Mouse (Mus musculus): ENCODE data around the gene Immp2l. TPM values are rescaled to one million over a fixed set of nuclear protein-coding genes. Genes with fewer than 3 reads are reported as not detected.

Immp2l gene
- polyA plus RNA-seq, 1 experiment from 2014 or later = 14.5 TPM

DNA sequence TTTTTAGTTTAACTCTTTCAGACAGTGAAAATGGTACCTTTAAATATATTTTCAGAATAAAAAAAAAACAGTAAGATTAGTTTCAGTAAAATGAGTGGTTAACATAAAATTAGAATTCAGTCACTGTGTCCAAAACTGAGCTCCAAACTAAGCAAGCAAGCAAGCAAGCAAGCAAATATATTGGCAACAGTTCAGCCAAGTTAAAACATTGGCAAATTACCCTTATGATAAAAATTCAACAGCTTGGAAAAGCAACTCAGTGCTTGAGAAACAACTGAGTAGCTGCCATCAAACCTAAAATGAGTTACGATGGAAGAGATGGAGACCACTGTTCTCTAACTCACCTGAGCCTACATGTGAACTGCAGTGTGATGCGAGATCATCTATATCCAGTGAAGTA lies 926.8 kb downstream of the Immp2l start:
- DNase-seq (ENCODE audit: low spot score) = no peak

DNA sequence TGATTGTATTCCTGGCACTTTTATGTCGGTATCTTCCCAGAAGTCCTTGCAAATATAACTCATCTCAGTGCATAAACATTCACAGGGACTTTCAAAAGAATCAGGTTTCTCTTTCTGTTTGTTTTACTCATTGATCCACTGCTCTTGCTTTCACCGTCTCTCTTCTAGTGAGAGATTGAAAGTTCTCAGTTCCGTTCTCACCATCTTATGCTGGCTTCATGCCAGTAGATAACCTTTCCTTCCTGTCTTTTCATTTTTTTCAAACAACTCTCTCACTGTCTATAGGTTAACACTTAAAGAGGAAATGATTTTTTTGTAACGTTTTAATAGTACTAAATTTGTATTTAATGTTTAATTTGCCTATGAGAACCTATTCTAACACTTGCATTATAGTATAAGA lies 937.1 kb downstream of the Immp2l start:
- no peak for DNase-seq (ENCODE audit: low spot score)

DNA sequence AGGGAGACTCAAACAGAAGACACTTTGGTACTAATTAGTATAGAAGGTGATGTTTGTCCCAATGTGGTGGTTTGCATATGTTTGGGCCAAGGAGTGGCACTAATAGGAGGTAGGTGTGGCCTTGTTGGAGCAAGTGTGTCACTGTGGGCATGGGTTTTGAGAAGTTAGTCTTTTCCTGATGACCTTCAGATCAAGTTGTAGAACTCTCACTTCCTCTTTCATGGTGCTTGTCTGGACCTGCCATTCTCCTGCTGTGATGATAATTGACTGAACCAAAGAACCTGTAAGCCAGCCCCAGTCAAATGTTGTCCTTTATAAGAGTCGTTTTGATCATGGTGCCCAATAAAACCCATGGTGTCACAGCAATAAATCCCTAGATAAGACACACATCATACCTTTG lies 967.5 kb downstream of the Immp2l start:
- DNase-seq (ENCODE audit: low spot score) = no peak

Data from thymus, postnatal 0 days (tissue).